In genomic region chr11:101081659-101082058, GRCm38 (mm10) we compare ENCODE assay signal across 8 mouse cellular contexts. TPM values are rescaled to one million over a fixed set of nuclear protein-coding genes. Genes with fewer than 3 reads are reported as not detected.
DNase-seq lines count a peak whose midpoint lies in the region; ATAC-seq and TF ChIP-seq lines count a peak whose summit lies in the region.

No protein-coding gene starts in this region.

- ATAC-seq in intestine, embryonic 14.5 days (replicated peaks; ENCODE audit: low FRiP score, low TSS enrichment, low read depth) = no peak
- no peak for ATAC-seq in midbrain, embryonic 16.5 days
- no peak for ATAC-seq in megakaryocyte progenitor cell, adult 5-6 weeks (replicated peaks; ENCODE audit: poor library complexity)

- peak overlapping the region; percentile 87 for H3K4me2 ChIP-seq in intestine, embryonic 14.5 days (ENCODE audit: low read length)
- peak overlapping the region; percentile 90 for H3K4me2 ChIP-seq in midbrain, embryonic 16.5 days (ENCODE audit: low read length)

- peaks cover 47% of the 10 kb centered on the region for H3K27me3 ChIP-seq in intestine, embryonic 14.5 days (replicated peaks; ENCODE audit: control insufficient read depth, insufficient read depth, low read length)
- H3K27me3 ChIP-seq in midbrain, embryonic 16.5 days (ENCODE audit: control insufficient read depth, insufficient read depth, low read depth, low read length) = peaks cover 39% of the 10 kb centered on the region

- H3K36me3 ChIP-seq in intestine, embryonic 14.5 days (ENCODE audit: control insufficient read depth, insufficient read depth, low read length) = peaks cover 12% of the 10 kb centered on the region; the same call in 1 of the 2 replicates
- peaks cover 4% of the 10 kb centered on the region; the same call in 1 of the 2 replicates for H3K36me3 ChIP-seq in midbrain, embryonic 16.5 days (ENCODE audit: control insufficient read depth, insufficient read depth, low read length)

- WGBS in intestine, embryonic 14.5 days = 5% methylated on average over 10 of the region's 10 CpGs
- WGBS in midbrain, embryonic 16.5 days = 5% methylated on average over 10 of the region's 10 CpGs

- DNase-seq in kidney, adult 9 months = peak; percentile 50
- DNase-seq in kidney, adult 11 months = no peak
- DNase-seq in intestine, embryonic 14.5 days (ENCODE audit: low spot score) = no peak
- DNase-seq in urinary bladder, postnatal 25 days (ENCODE audit: low spot score) = no peak
- no peak for DNase-seq in adrenal gland, postnatal 14 days

- H3K9ac ChIP-seq in intestine, embryonic 14.5 days (ENCODE audit: low read length) = peak overlapping the region; percentile 77
- peak overlapping the region; percentile 93 for H3K9ac ChIP-seq in midbrain, embryonic 16.5 days (ENCODE audit: low read depth, low read length)

- H3K9me3 ChIP-seq in intestine, embryonic 14.5 days (ENCODE audit: control insufficient read depth, low read length) = no peaks in the 10 kb centered on the region
- no peaks in the 10 kb centered on the region for H3K9me3 ChIP-seq in midbrain, embryonic 16.5 days (replicated peaks; ENCODE audit: control insufficient read depth, low read length, poor library complexity, severe bottlenecking)

- peaks cover 27% of the 10 kb centered on the region for H3K4me1 ChIP-seq in bone marrow macrophage, adult 2 months (ENCODE audit: control insufficient read depth, insufficient read depth, low read length)
- H3K4me1 ChIP-seq in intestine, embryonic 14.5 days (replicated peaks; ENCODE audit: control insufficient read depth, insufficient read depth, low read length) = peaks cover 24% of the 10 kb centered on the region
- H3K4me1 ChIP-seq in midbrain, embryonic 16.5 days (ENCODE audit: control insufficient read depth, insufficient read depth, low read length) = peaks cover 20% of the 10 kb centered on the region

- TF ChIP-seq CTCF in bone marrow macrophage, adult 2 months (IDR thresholded peaks at IDR 0.05; ENCODE audit: low read depth, low read length) = no peak

- peak overlapping the region; percentile 82 for H3K4me3 ChIP-seq in bone marrow macrophage, adult 2 months (ENCODE audit: insufficient read depth, low read length)
- H3K4me3 ChIP-seq in intestine, embryonic 14.5 days (ENCODE audit: low read depth, low read length) = peak overlapping the region; percentile 69
- H3K4me3 ChIP-seq in midbrain, embryonic 16.5 days (ENCODE audit: low read depth, low read length) = peak overlapping the region; percentile 84

- H3K27ac ChIP-seq in bone marrow macrophage, adult 2 months (ENCODE audit: insufficient read depth, low read depth, low read length) = peak overlapping the region; percentile 82
- peak overlapping the region; percentile 91; the same call in 1 of the 2 replicates for H3K27ac ChIP-seq in intestine, embryonic 14.5 days (ENCODE audit: low read depth)
- H3K27ac ChIP-seq in midbrain, embryonic 16.5 days (ENCODE audit: low read length) = peak overlapping the region; percentile 93

- no peak for TF ChIP-seq POLR2A in bone marrow macrophage, adult 2 months (IDR thresholded peaks at IDR 0.05; ENCODE audit: borderline replicate concordance, low read depth, low read length)

RNA-seq across cellular contexts. Expression of gene Coasy, which starts 0.7 kb away (rescaled TPM):
- 16.5 and 19.6 TPM in 2 replicates for polyA plus RNA-seq in bone marrow macrophage, adult 2 months (2012; ENCODE audit: insufficient read depth, insufficient read length, missing spikeins)
- polyA plus RNA-seq in intestine, embryonic 14.5 days (2014; fragmentation: Nextera tagmentation; extraction: Ambion mirVana) = 39.7 and 45.5 TPM in 2 replicates
- 42.0 and 43.5 TPM in 2 replicates for polyA plus RNA-seq in midbrain, embryonic 16.5 days (2015; fragmentation: Nextera tagmentation; extraction: Ambion mirVana)
- total RNA-seq in adrenal gland, postnatal 14 days (2021) = 87.7 and 97.6 TPM in 2 replicates
- 19.8 and 28.1 TPM in 2 replicates for total RNA-seq in megakaryocyte progenitor cell, adult 5-6 weeks (2015)
- total RNA-seq in megakaryocyte progenitor cell, adult 5-6 weeks (2017) = 28.0 and 31.7 TPM in 2 replicates

RNA-seq across cellular contexts. Expression of gene Hsd17b1, which starts 3.4 kb away (rescaled TPM):
- polyA plus RNA-seq in bone marrow macrophage, adult 2 months (2012; ENCODE audit: insufficient read depth, insufficient read length, missing spikeins) = 0.60 TPM in 1 of 2 replicates, not detected in the other
- not detected in 2 replicates for polyA plus RNA-seq in intestine, embryonic 14.5 days (2014; fragmentation: Nextera tagmentation; extraction: Ambion mirVana)
- 0.21 and 0.49 TPM in 2 replicates for polyA plus RNA-seq in midbrain, embryonic 16.5 days (2015; fragmentation: Nextera tagmentation; extraction: Ambion mirVana)
- total RNA-seq in adrenal gland, postnatal 14 days (2021) = 0.85 and 1.2 TPM in 2 replicates
- total RNA-seq in megakaryocyte progenitor cell, adult 5-6 weeks (2015) = 6.0 and 9.8 TPM in 2 replicates
- total RNA-seq in megakaryocyte progenitor cell, adult 5-6 weeks (2017) = 3.2 and 5.2 TPM in 2 replicates

RNA-seq across cellular contexts. Expression of gene Mlx, which starts 5.4 kb away (rescaled TPM):
- 53.8 and 67.3 TPM in 2 replicates for polyA plus RNA-seq in bone marrow macrophage, adult 2 months (2012; ENCODE audit: insufficient read depth, insufficient read length, missing spikeins)
- polyA plus RNA-seq in intestine, embryonic 14.5 days (2014; fragmentation: Nextera tagmentation; extraction: Ambion mirVana) = 43.6 and 48.0 TPM in 2 replicates
- polyA plus RNA-seq in midbrain, embryonic 16.5 days (2015; fragmentation: Nextera tagmentation; extraction: Ambion mirVana) = 93.8 and 96.5 TPM in 2 replicates
- 39.8 and 45.9 TPM in 2 replicates for total RNA-seq in adrenal gland, postnatal 14 days (2021)
- total RNA-seq in megakaryocyte progenitor cell, adult 5-6 weeks (2015) = 76.4 and 83.6 TPM in 2 replicates
- 84.7 and 90.0 TPM in 2 replicates for total RNA-seq in megakaryocyte progenitor cell, adult 5-6 weeks (2017)

RNA-seq across cellular contexts. Expression of gene Naglu, which starts 11.8 kb away (rescaled TPM):
- polyA plus RNA-seq in bone marrow macrophage, adult 2 months (2012; ENCODE audit: insufficient read depth, insufficient read length, missing spikeins) = 59.5 and 64.3 TPM in 2 replicates
- 11.5 and 12.7 TPM in 2 replicates for polyA plus RNA-seq in intestine, embryonic 14.5 days (2014; fragmentation: Nextera tagmentation; extraction: Ambion mirVana)
- polyA plus RNA-seq in midbrain, embryonic 16.5 days (2015; fragmentation: Nextera tagmentation; extraction: Ambion mirVana) = 13.2 and 14.2 TPM in 2 replicates
- 29.6 and 30.8 TPM in 2 replicates for total RNA-seq in adrenal gland, postnatal 14 days (2021)
- 6.0 and 8.4 TPM in 2 replicates for total RNA-seq in megakaryocyte progenitor cell, adult 5-6 weeks (2015)
- 9.9 and 12.0 TPM in 2 replicates for total RNA-seq in megakaryocyte progenitor cell, adult 5-6 weeks (2017)

RNA-seq across cellular contexts. Expression of gene Psmc3ip, which starts 13.6 kb away (rescaled TPM):
- 4.1 and 4.8 TPM in 2 replicates for polyA plus RNA-seq in bone marrow macrophage, adult 2 months (2012; ENCODE audit: insufficient read depth, insufficient read length, missing spikeins)
- 29.1 and 38.1 TPM in 2 replicates for polyA plus RNA-seq in intestine, embryonic 14.5 days (2014; fragmentation: Nextera tagmentation; extraction: Ambion mirVana)
- 15.2 and 17.6 TPM in 2 replicates for polyA plus RNA-seq in midbrain, embryonic 16.5 days (2015; fragmentation: Nextera tagmentation; extraction: Ambion mirVana)
- 6.6 and 8.8 TPM in 2 replicates for total RNA-seq in adrenal gland, postnatal 14 days (2021)
- 32.7 and 40.2 TPM in 2 replicates for total RNA-seq in megakaryocyte progenitor cell, adult 5-6 weeks (2015)
- 58.6 and 67.8 TPM in 2 replicates for total RNA-seq in megakaryocyte progenitor cell, adult 5-6 weeks (2017)
